Mouse (Mus musculus): ENCODE measurements at regions not wholly inside any gene's neighbourhood (a gene's known extent, or its start where the extent isn't known, plus 50 kb on each side); places are given as distances from the start of the nearest gene placed in this dataset.

- TF ChIP-seq EP300 (IDR thresholded peaks at IDR 0.05) (no peak), CTCF (IDR thresholded peaks at IDR 0.05) (no peak)
These were observed 471.6 kb downstream of the Med13l start for GRCm38 (mm10) chr5:119032051-119032450.

Data from lung, postnatal 0 days (tissue).